Mouse (Mus musculus): ENCODE measurements around the gene 1700067K01Rik.

- TF ChIP-seq CTCF (conservative IDR thresholded peaks at IDR 0.05; ENCODE audit: low read length): no peak
- TF ChIP-seq NANOG (IDR thresholded peaks at IDR 0.05; ENCODE audit: borderline replicate concordance, low read length): no peak
- TF ChIP-seq POU5F1 (IDR thresholded peaks at IDR 0.05; ENCODE audit: borderline replicate concordance, low read length): no peak
These were observed 26.1 kb downstream of the 1700067K01Rik start for GRCm38 (mm10) chr8:84027449-84027848.
